Mouse (Mus musculus): ENCODE measurements around the gene Slc22a22. TPM values are rescaled to one million over a fixed set of nuclear protein-coding genes. Genes with fewer than 3 reads are reported as not detected.

The Slc22a22 gene
- polyA plus RNA-seq, 1 experiment from 2014 or later: not detected

GRCm38 (mm10) chr15:57496106-57496505 is 18.7 kb upstream of the Slc22a22 start:
- H3K27me3 ChIP-seq (replicated peaks; ENCODE audit: control insufficient read depth, insufficient read depth, low read length): no peaks in the 10 kb centered on the region
- WGBS: 73% methylated on average over 2 of the region's 2 CpGs
- ATAC-seq (replicated peaks; ENCODE audit: low FRiP score): no peak
- no peaks in the 10 kb centered on the region for H3K4me1 ChIP-seq (replicated peaks; ENCODE audit: control insufficient read depth, insufficient read depth, low read length)
- no peaks in the 10 kb centered on the region for H3K9me3 ChIP-seq (ENCODE audit: control insufficient read depth, low read length)
- no peak overlapping the region for H3K4me3 ChIP-seq (ENCODE audit: low read depth, low read length)
- no peak overlapping the region for H3K9ac ChIP-seq (ENCODE audit: low read depth, low read length)
- H3K36me3 ChIP-seq (ENCODE audit: control insufficient read depth, insufficient read depth, low read length): no peaks in the 10 kb centered on the region
- no peak overlapping the region for H3K4me2 ChIP-seq
- no peak overlapping the region for H3K27ac ChIP-seq (ENCODE audit: low read depth, low read length)
- no peak for DNase-seq (ENCODE audit: low spot score)

- H3K9ac ChIP-seq (ENCODE audit: low read depth, low read length): no peak overlapping the region
These were observed 5.1 kb upstream of the Slc22a22 start for GRCm38 (mm10) chr15:57482509-57482908.

GRCm38 (mm10) chr15:57471648-57472047 is 5.8 kb downstream of the Slc22a22 start:
- H3K9ac ChIP-seq (ENCODE audit: low read depth, low read length): no peak overlapping the region
- no peaks in the 10 kb centered on the region for H3K36me3 ChIP-seq (ENCODE audit: control insufficient read depth, insufficient read depth, low read length)
- no peak for ATAC-seq (replicated peaks; ENCODE audit: low FRiP score)
- no peaks in the 10 kb centered on the region for H3K27me3 ChIP-seq (replicated peaks; ENCODE audit: control insufficient read depth, insufficient read depth, low read length)
- H3K4me1 ChIP-seq (replicated peaks; ENCODE audit: control insufficient read depth, insufficient read depth, low read length): no peaks in the 10 kb centered on the region
- WGBS: 60% methylated on average over 3 of the region's 3 CpGs
- no peak overlapping the region for H3K27ac ChIP-seq (ENCODE audit: low read depth, low read length)
- no peaks in the 10 kb centered on the region for H3K9me3 ChIP-seq (ENCODE audit: control insufficient read depth, low read length)
- no peak for DNase-seq (ENCODE audit: low spot score)
- no peak overlapping the region for H3K4me2 ChIP-seq
- H3K4me3 ChIP-seq (ENCODE audit: low read depth, low read length): no peak overlapping the region

More at GRCm38 (mm10) chr15:57482509-57482908, 5.1 kb upstream of the Slc22a22 start:
- no peaks in the 10 kb centered on the region for H3K36me3 ChIP-seq (ENCODE audit: control insufficient read depth, insufficient read depth, low read length)
- no peak for DNase-seq (ENCODE audit: low spot score)
- H3K4me2 ChIP-seq: no peak overlapping the region
- no peak overlapping the region for H3K4me3 ChIP-seq (ENCODE audit: low read depth, low read length)
- 63% methylated on average over 2 of the region's 2 CpGs for WGBS
- H3K27ac ChIP-seq (ENCODE audit: low read depth, low read length): no peak overlapping the region
- no peak for ATAC-seq (replicated peaks; ENCODE audit: low FRiP score)
- no peaks in the 10 kb centered on the region for H3K27me3 ChIP-seq (replicated peaks; ENCODE audit: control insufficient read depth, insufficient read depth, low read length)
- H3K9me3 ChIP-seq (ENCODE audit: control insufficient read depth, low read length): no peaks in the 10 kb centered on the region
- H3K4me1 ChIP-seq (replicated peaks; ENCODE audit: control insufficient read depth, insufficient read depth, low read length): no peaks in the 10 kb centered on the region

- H3K36me3 ChIP-seq (ENCODE audit: control insufficient read depth, insufficient read depth, low read length): no peaks in the 10 kb centered on the region
- no peaks in the 10 kb centered on the region for H3K9me3 ChIP-seq (ENCODE audit: control insufficient read depth, low read length)
- no peak for DNase-seq (ENCODE audit: low spot score)
- no peaks in the 10 kb centered on the region for H3K4me1 ChIP-seq (replicated peaks; ENCODE audit: control insufficient read depth, insufficient read depth, low read length)
- H3K27me3 ChIP-seq (replicated peaks; ENCODE audit: control insufficient read depth, insufficient read depth, low read length): no peaks in the 10 kb centered on the region
- ATAC-seq (replicated peaks; ENCODE audit: low FRiP score): no peak
- no peak overlapping the region for H3K4me3 ChIP-seq (ENCODE audit: low read depth, low read length)
- H3K27ac ChIP-seq (ENCODE audit: low read depth, low read length): no peak overlapping the region
- H3K4me2 ChIP-seq: no peak overlapping the region
- no peak overlapping the region for H3K9ac ChIP-seq (ENCODE audit: low read depth, low read length)
These were observed 11.4 kb downstream of the Slc22a22 start for GRCm38 (mm10) chr15:57465996-57466395.

DNA sequence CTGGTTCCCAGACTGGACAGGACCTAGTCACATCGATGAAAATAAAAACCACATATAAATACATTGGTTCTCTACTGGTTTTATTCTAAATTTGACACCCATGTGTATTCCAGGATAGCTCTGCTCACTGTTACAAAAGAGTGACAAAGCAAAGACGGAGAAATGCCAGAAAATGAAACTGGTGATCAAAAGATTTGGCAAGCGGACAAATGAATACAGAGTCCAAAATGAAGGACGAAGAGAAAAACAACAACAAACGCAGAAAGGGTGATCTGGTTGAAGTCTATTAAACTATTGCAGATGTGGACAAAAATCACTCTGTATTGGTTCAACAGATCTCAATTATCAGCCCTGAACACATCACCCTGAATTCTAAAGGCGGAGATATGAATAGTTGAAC is 12.4 kb downstream of the Slc22a22 start:
- no peak overlapping the region for H3K4me2 ChIP-seq
- H3K4me1 ChIP-seq (replicated peaks; ENCODE audit: control insufficient read depth, insufficient read depth, low read length): no peaks in the 10 kb centered on the region
- H3K9ac ChIP-seq (ENCODE audit: low read depth, low read length): no peak overlapping the region
- H3K27ac ChIP-seq (ENCODE audit: low read depth, low read length): no peak overlapping the region
- H3K9me3 ChIP-seq (ENCODE audit: control insufficient read depth, low read length): no peaks in the 10 kb centered on the region
- WGBS: 83% methylated on average over 6 of the region's 6 CpGs
- no peak for ATAC-seq (replicated peaks; ENCODE audit: low FRiP score)
- no peaks in the 10 kb centered on the region for H3K27me3 ChIP-seq (replicated peaks; ENCODE audit: control insufficient read depth, insufficient read depth, low read length)
- no peak for DNase-seq (ENCODE audit: low spot score)
- no peak overlapping the region for H3K4me3 ChIP-seq (ENCODE audit: low read depth, low read length)
- H3K36me3 ChIP-seq (ENCODE audit: control insufficient read depth, insufficient read depth, low read length): no peaks in the 10 kb centered on the region

GRCm38 (mm10) chr15:57464066-57464465 is 13.4 kb downstream of the Slc22a22 start:
- Histone ChIP-seq H3K4me1 (replicated peaks; ENCODE audit: control insufficient read depth, insufficient read depth, low read length) (no peaks in the 10 kb centered on the region), H3K36me3 (ENCODE audit: control insufficient read depth, insufficient read depth, low read length) (no peaks in the 10 kb centered on the region), H3K27ac (ENCODE audit: low read depth, low read length) (no peak overlapping the region), H3K9me3 (ENCODE audit: control insufficient read depth, low read length) (no peaks in the 10 kb centered on the region), H3K4me2 (no peak overlapping the region), H3K4me3 (ENCODE audit: low read depth, low read length) (no peak overlapping the region), H3K9ac (ENCODE audit: low read depth, low read length) (no peak overlapping the region), H3K27me3 (replicated peaks; ENCODE audit: control insufficient read depth, insufficient read depth, low read length) (no peaks in the 10 kb centered on the region)
- DNase-seq (ENCODE audit: low spot score): no peak
- ATAC-seq (replicated peaks; ENCODE audit: low FRiP score): no peak
- WGBS: 84% methylated on average over 11 of the region's 11 CpGs

DNA sequence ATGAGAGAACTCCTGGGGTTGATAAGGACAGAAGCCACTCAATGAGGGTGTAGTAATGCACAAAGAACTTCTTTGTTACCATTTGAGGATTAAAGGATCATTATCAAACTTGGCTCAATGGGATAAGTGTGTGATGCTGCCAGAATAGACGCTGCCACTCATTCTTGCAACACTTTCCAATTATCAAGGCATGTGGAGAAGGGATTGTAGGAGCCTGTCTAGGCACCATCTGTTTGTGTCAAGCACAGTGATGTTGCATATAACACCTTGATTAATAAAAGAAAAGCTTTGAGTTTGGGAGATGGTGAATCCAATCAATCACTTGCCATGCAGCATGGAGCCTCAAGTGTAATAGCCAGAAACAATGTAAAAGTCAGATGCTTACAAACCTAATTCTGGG is 16.1 kb downstream of the Slc22a22 start:
- WGBS: 62% methylated on average over 1 of the region's 1 CpGs
- no peak overlapping the region for H3K4me2 ChIP-seq
- H3K9ac ChIP-seq (ENCODE audit: low read depth, low read length): no peak overlapping the region
- H3K4me3 ChIP-seq (ENCODE audit: low read depth, low read length): no peak overlapping the region
- no peaks in the 10 kb centered on the region for H3K27me3 ChIP-seq (replicated peaks; ENCODE audit: control insufficient read depth, insufficient read depth, low read length)
- no peaks in the 10 kb centered on the region for H3K36me3 ChIP-seq (ENCODE audit: control insufficient read depth, insufficient read depth, low read length)
- ATAC-seq (replicated peaks; ENCODE audit: low FRiP score): no peak
- H3K27ac ChIP-seq (ENCODE audit: low read depth, low read length): no peak overlapping the region
- no peaks in the 10 kb centered on the region for H3K9me3 ChIP-seq (ENCODE audit: control insufficient read depth, low read length)
- no peak for DNase-seq (ENCODE audit: low spot score)
- H3K4me1 ChIP-seq (replicated peaks; ENCODE audit: control insufficient read depth, insufficient read depth, low read length): no peaks in the 10 kb centered on the region

DNA sequence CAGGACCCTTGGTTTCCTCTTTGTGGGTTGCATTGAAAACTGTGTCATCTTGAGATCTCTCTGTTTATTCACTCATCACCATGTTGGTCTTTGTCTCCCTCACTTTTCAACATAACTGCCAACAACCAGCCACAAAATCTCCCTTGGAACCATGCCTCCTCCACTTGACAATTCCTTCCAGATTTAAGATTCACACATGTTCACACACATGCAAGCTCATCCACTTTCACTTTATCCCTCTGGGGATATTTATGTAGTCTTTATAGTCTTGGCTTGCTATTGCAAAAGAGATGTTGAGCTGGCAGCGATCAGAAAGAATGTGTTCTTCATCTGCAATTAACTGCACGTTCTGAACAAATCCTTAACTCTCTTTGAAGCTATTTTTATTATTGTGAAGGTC is 20.1 kb downstream of the Slc22a22 start:
- ATAC-seq (replicated peaks; ENCODE audit: low FRiP score): no peak
- H3K36me3 ChIP-seq (ENCODE audit: control insufficient read depth, insufficient read depth, low read length): no peaks in the 10 kb centered on the region
- H3K4me1 ChIP-seq (replicated peaks; ENCODE audit: control insufficient read depth, insufficient read depth, low read length): no peaks in the 10 kb centered on the region
- no peak overlapping the region for H3K4me3 ChIP-seq (ENCODE audit: low read depth, low read length)
- H3K9ac ChIP-seq (ENCODE audit: low read depth, low read length): no peak overlapping the region
- no peaks in the 10 kb centered on the region for H3K27me3 ChIP-seq (replicated peaks; ENCODE audit: control insufficient read depth, insufficient read depth, low read length)
- H3K9me3 ChIP-seq (ENCODE audit: control insufficient read depth, low read length): no peaks in the 10 kb centered on the region
- no peak overlapping the region for H3K4me2 ChIP-seq
- no peak for DNase-seq (ENCODE audit: low spot score)
- H3K27ac ChIP-seq (ENCODE audit: low read depth, low read length): no peak overlapping the region
- WGBS: 71% methylated on average over 2 of the region's 2 CpGs

GRCm38 (mm10) chr15:57434710-57435404 is 42.6 kb downstream of the Slc22a22 start:
- Histone ChIP-seq H3K27me3 (replicated peaks; ENCODE audit: control insufficient read depth, insufficient read depth, low read length) (no peaks in the 10 kb centered on the region), H3K4me1 (replicated peaks; ENCODE audit: control insufficient read depth, insufficient read depth, low read length) (no peaks in the 10 kb centered on the region), H3K27ac (ENCODE audit: low read depth, low read length) (no peak overlapping the region), H3K4me2 (no peak overlapping the region), H3K36me3 (ENCODE audit: control insufficient read depth, insufficient read depth, low read length) (no peaks in the 10 kb centered on the region), H3K9ac (ENCODE audit: low read depth, low read length) (no peak overlapping the region), H3K9me3 (ENCODE audit: control insufficient read depth, low read length) (no peaks in the 10 kb centered on the region), H3K4me3 (ENCODE audit: low read depth, low read length) (no peak overlapping the region)
- 73% methylated on average over 2 of the region's 2 CpGs for WGBS
- no peak for ATAC-seq (replicated peaks; ENCODE audit: low FRiP score)
- no peak for DNase-seq (ENCODE audit: low spot score)

Data from liver, embryonic 11.5 days (tissue).